Mouse (Mus musculus) lung, adult 2 months (tissue): Measurements from ENCODE around the gene Rps28.

ENCODE experiments used
- CTCF ChIP-seq: fragments of 200-500 bp; IDR thresholded peaks from 2 replicates; pipeline ENCODE4 v1.5.1; 2011; ENCODE audit warnings: mild to moderate bottlenecking, low read length, control low read depth; ENCODE audit not compliant: insufficient read depth
- POLR2A ChIP-seq: fragments of 200-500 bp; IDR thresholded peaks from 2 replicates; pipeline ENCODE4 v1.6.1; 2011; ENCODE audit warnings: low read depth, mild to moderate bottlenecking, control low read depth, low read length, borderline replicate concordance; ENCODE audit errors: extremely low read depth

DNA sequence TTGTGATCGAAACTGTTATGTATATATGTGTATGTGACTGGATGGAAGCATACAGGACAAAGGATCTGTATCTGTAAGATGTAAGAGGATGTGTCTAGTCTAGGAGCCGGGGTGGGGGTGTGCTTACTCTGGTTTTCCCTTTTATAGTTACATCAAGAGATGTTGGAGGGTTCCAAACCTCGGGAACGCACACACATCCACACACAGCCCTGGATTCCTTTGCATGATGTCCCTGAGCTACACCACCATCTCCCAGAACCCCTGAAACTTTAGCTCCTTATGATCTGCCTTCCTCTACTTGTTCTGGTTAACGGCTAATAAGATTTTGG, 44.4 kb downstream of the Rps28 start:
- TF ChIP-seq CTCF (no peak), POLR2A (no peak)
